In the genomic region with DNA sequence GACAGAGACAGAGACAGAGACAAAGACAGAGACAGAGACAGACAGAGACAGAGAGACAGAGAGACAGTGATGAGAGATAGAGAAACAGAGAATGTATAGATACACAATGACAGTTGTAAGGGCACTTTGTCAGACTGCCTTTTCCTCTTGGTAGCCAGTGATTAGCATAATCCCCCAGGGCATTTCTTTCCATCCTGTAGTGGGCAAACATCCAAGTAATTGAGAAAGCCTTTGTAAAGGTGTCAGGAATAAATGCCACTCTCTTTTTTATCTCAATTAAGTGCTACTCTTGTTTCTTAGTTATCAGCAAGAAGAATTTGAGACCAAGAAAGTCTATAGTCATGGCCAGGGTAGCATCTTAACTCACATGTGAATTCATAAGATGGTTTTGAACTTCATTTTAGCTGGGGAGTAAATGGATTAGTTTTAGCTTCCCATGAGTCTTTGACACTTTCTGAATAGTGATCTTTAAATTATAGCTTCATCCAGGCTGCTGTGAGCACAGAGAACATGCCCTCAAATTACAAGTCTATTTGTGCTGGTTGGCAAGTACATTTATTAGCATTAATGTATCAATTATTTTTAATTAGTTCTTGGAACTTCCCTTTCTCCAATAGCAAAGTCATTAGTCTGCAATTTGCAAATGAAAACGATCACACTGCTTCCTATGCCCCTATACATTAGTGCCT, we compare ENCODE assay signal across 25 mouse cellular contexts.
DNase-seq lines count a peak whose midpoint lies in the region; ATAC-seq and TF ChIP-seq lines count a peak whose summit lies in the region.
"Had no signal": no experiment of that assay in that cellular context is flagged by ENCODE, and none has a peak within 500 bp of the region (broad histone marks: within the 10 kb centered on the region; RNA-seq: fewer than 3 reads in every experiment).

No protein-coding gene starts in this region.

- 82% methylated on average over 1 of the region's 1 CpGs for WGBS in hindbrain, embryonic 12.5 days
- WGBS in hindbrain, embryonic 10.5 days, result 80% methylated on average over 1 of the region's 1 CpGs
- WGBS in hindbrain, postnatal 0 days, result 41% methylated on average over 1 of the region's 1 CpGs

- DNase-seq in embryo, embryonic 10.5 days (ENCODE audit: low spot score), result peak; percentile 5
- no peak for DNase-seq in embryo, embryonic 9.5 days (ENCODE audit: extremely low spot score)
- no peak for DNase-seq in hindbrain, embryonic 10.5 days (ENCODE audit: low spot score)
- DNase-seq in ZHBTc4 (ENCODE audit: low read depth, low spot score), result peak; percentile 15
- DNase-seq in hindbrain, postnatal 0 days (ENCODE audit: low spot score), result peak; percentile 29
- DNase-seq in right cerebral cortex, postnatal 14 days, result no peak
- DNase-seq in gastrocnemius, adult 18-20 months (ENCODE audit: low spot score), result no peak
- DNase-seq: adrenal gland, postnatal 10 days; cerebellum, adult 8-10 months; cerebellum, postnatal 36 days; gastrocnemius, postnatal 14 days; heart, adult 11 months; heart, postnatal 10 days; kidney, postnatal 25 days; liver, postnatal 0 days; thymus, postnatal 14 days had no signal

- no peak overlapping the region for H3K27ac ChIP-seq in hindbrain, embryonic 12.5 days
- no peak overlapping the region for H3K27ac ChIP-seq in hindbrain, embryonic 10.5 days
- H3K27ac ChIP-seq in hindbrain, postnatal 0 days, result no peak overlapping the region
- H3K27ac ChIP-seq: embryonic facial prominence, embryonic 13.5 days; layer of hippocampus, adult 2 months; limb, embryonic 12.5 days; macrophage had no signal

- no peak overlapping the region for H3K4me2 ChIP-seq in hindbrain, embryonic 12.5 days (replicated peaks)
- H3K4me2 ChIP-seq in hindbrain, postnatal 0 days (ENCODE audit: low read depth, low read length), result no peak overlapping the region
- H3K4me2 ChIP-seq: embryonic facial prominence, embryonic 13.5 days; heart, embryonic 12.5 days; limb, embryonic 12.5 days; liver, embryonic 11.5 days had no signal

- TF ChIP-seq CTCF in hindbrain, postnatal 0 days (IDR thresholded peaks at IDR 0.05; ENCODE audit: low read depth), result no peak

- peak; percentile 46; the same call in 1 of the 2 replicates for ATAC-seq in hindbrain, embryonic 12.5 days (ENCODE audit: low FRiP score)
- ATAC-seq in hindbrain, postnatal 0 days, result no peak
- ATAC-seq: intestine, postnatal 0 days; liver, postnatal 0 days; lung, postnatal 0 days had no signal

- no peaks in the 10 kb centered on the region for H3K9me3 ChIP-seq in hindbrain, embryonic 12.5 days (replicated peaks)
- H3K9me3 ChIP-seq in hindbrain, embryonic 10.5 days, result no peaks in the 10 kb centered on the region
- H3K9me3 ChIP-seq in hindbrain, postnatal 0 days (ENCODE audit: low read length), result no peaks in the 10 kb centered on the region
- H3K9me3 ChIP-seq: embryonic facial prominence, embryonic 13.5 days; heart, embryonic 12.5 days; limb, embryonic 12.5 days had no signal

- no peaks in the 10 kb centered on the region for H3K4me1 ChIP-seq in hindbrain, embryonic 12.5 days
- no peaks in the 10 kb centered on the region for H3K4me1 ChIP-seq in hindbrain, embryonic 10.5 days (replicated peaks)
- no peaks in the 10 kb centered on the region for H3K4me1 ChIP-seq in hindbrain, postnatal 0 days (ENCODE audit: insufficient read depth, low read length)
- H3K4me1 ChIP-seq: embryonic facial prominence, embryonic 13.5 days; heart, embryonic 12.5 days; limb, embryonic 12.5 days had no signal

- no peaks in the 10 kb centered on the region for H3K36me3 ChIP-seq in hindbrain, embryonic 12.5 days
- H3K36me3 ChIP-seq in hindbrain, embryonic 10.5 days, result no peaks in the 10 kb centered on the region
- H3K36me3 ChIP-seq in hindbrain, postnatal 0 days (ENCODE audit: insufficient read depth, low read length), result no peaks in the 10 kb centered on the region
- H3K36me3 ChIP-seq: embryonic facial prominence, embryonic 13.5 days; heart, embryonic 12.5 days; limb, embryonic 12.5 days had no signal

- no peak overlapping the region for H3K4me3 ChIP-seq in hindbrain, embryonic 12.5 days
- no peak overlapping the region for H3K4me3 ChIP-seq in hindbrain, embryonic 10.5 days
- H3K4me3 ChIP-seq in hindbrain, postnatal 0 days (ENCODE audit: low read length), result no peak overlapping the region
- H3K4me3 ChIP-seq: embryonic facial prominence, embryonic 13.5 days; heart, embryonic 12.5 days; layer of hippocampus, adult 2 months; limb, embryonic 12.5 days had no signal

- H3K27me3 ChIP-seq in hindbrain, embryonic 12.5 days, result no peaks in the 10 kb centered on the region
- no peaks in the 10 kb centered on the region for H3K27me3 ChIP-seq in hindbrain, embryonic 10.5 days (ENCODE audit: insufficient read depth, poor library complexity, severe bottlenecking)
- H3K27me3 ChIP-seq in hindbrain, postnatal 0 days (ENCODE audit: insufficient read depth, low read length), result no peaks in the 10 kb centered on the region
- H3K27me3 ChIP-seq: embryonic facial prominence, embryonic 13.5 days; heart, embryonic 12.5 days; limb, embryonic 12.5 days had no signal

- H3K9ac ChIP-seq in hindbrain, embryonic 12.5 days, result no peak overlapping the region
- H3K9ac ChIP-seq in hindbrain, postnatal 0 days (replicated peaks; ENCODE audit: low read length), result no peak overlapping the region
- H3K9ac ChIP-seq: embryonic facial prominence, embryonic 13.5 days; heart, embryonic 12.5 days; limb, embryonic 12.5 days; liver, postnatal 0 days had no signal

Comparison
In these comparisons a context has a peak if more than half of its experiments do, and no peak if none do; other contexts are left out.
1. DNase-seq: peak in embryo, embryonic 10.5 days (single experiment), ZHBTc4 (single experiment) and hindbrain, postnatal 0 days (single experiment); none in embryo, embryonic 9.5 days (single experiment), hindbrain, embryonic 10.5 days (single experiment), right cerebral cortex, postnatal 14 days (single experiment) and gastrocnemius, adult 18-20 months (single experiment).